Mouse (Mus musculus): Measurements from ENCODE around the gene Zfp947. TPM values are rescaled to one million over a fixed set of nuclear protein-coding genes. Genes with fewer than 3 reads are reported as not detected.

Gene Zfp947
- 0.80 TPM for polyA plus RNA-seq (2017; shearing (Covaris generic))

GRCm38 (mm10) chr17:22165722-22166294 lies at the start of gene Zfp947:
Gene Zfp947, minus strand, starts transcription at chr17:22166190.

Other genes with a start within 250 kb of the Zfp947 start
- gene Zfp942, start 203.7 kb downstream of the Zfp947 start, polyA plus RNA-seq (2017; shearing (Covaris generic)), result 27.4 TPM
- gene Zfp943, start 203.6 kb downstream of the Zfp947 start, polyA plus RNA-seq (2017; shearing (Covaris generic)), result 16.4 TPM
- 2.9 TPM for gene Zfp994, start 59.4 kb upstream of the Zfp947 start, polyA plus RNA-seq (2017; shearing (Covaris generic))
- 12.6 TPM for gene CT030661.1, start 148.6 kb upstream of the Zfp947 start, polyA plus RNA-seq (2017; shearing (Covaris generic))
- 7.2 TPM for gene Zfp944, start 195.2 kb upstream of the Zfp947 start, polyA plus RNA-seq (2017; shearing (Covaris generic))
- 15.4 TPM for gene Zfp758, start 195.3 kb upstream of the Zfp947 start, polyA plus RNA-seq (2017; shearing (Covaris generic))